Mouse (Mus musculus) thymus, adult 2 months (tissue): Measurements from ENCODE around the gene Bag5. TPM values are rescaled to one million over a fixed set of nuclear protein-coding genes. Genes with fewer than 3 reads are reported as not detected.
"Not testable (repeated sequence)": the region's sequence is repeated elsewhere in the genome, so short reads cannot be mapped to it uniquely, and the experiment has no call there.

Experiments used
- DNase-seq: peaks from one replicate; pipeline ENCODE4 v3.0.0; 2021
- H3K27ac ChIP-seq: fragments of 200-500 bp; 2 replicates; pipeline ENCODE4 v1.5.1; 2012; ENCODE audit warnings: low read length, control low read depth; ENCODE audit not compliant: control insufficient read depth, insufficient read depth
- H3K27me3 ChIP-seq: fragments of 200-500 bp; 2 replicates; pipeline ENCODE4 v1.6.1; 2012; ENCODE audit warnings: mild to moderate bottlenecking, low read length, moderate library complexity, mixed read lengths; ENCODE audit not compliant: control insufficient read depth, insufficient read depth
- H3K36me3 ChIP-seq: fragments of 200-500 bp; 2 replicates; pipeline ENCODE4 v1.6.1; 2012; ENCODE audit warnings: mild to moderate bottlenecking, low read length, moderate library complexity; ENCODE audit not compliant: control insufficient read depth, insufficient read depth
- H3K4me1 ChIP-seq: fragments of 200-500 bp; replicated peaks from 2 replicates; pipeline ENCODE4 v1.6.1; 2012; ENCODE audit warnings: low read length; ENCODE audit not compliant: control insufficient read depth, insufficient read depth
- H3K4me3 ChIP-seq: fragments of 200-500 bp; 2 replicates; pipeline ENCODE4 v1.5.1; 2012; ENCODE audit warnings: mild to moderate bottlenecking, low read length, control low read depth, moderate library complexity; ENCODE audit not compliant: control insufficient read depth, insufficient read depth
- CTCF ChIP-seq: fragments of 200-500 bp; IDR thresholded peaks from 2 replicates; pipeline ENCODE4 v1.5.1; 2012; ENCODE audit warnings: mild to moderate bottlenecking, control low read depth, low read length, moderate library complexity, borderline replicate concordance; ENCODE audit not compliant: control insufficient read depth, poor library complexity, insufficient read depth; ENCODE audit errors: extremely low read depth
- POLR2A ChIP-seq: fragments of 200-500 bp; IDR thresholded peaks from 2 replicates; pipeline ENCODE4 v1.6.1; 2012; ENCODE audit warnings: mild to moderate bottlenecking, low read length, control low read depth, moderate library complexity; ENCODE audit not compliant: control insufficient read depth, poor library complexity, insufficient read depth; ENCODE audit errors: extremely low read depth
- WGBS: fragments of 180-500 bp; shearing (Covaris S2); methylation state at CpG from one replicate; pipeline ENCODE4 v1.1.7; 2018; 5-methylcytosine and 5-hydroxymethylcytosine counted together
- polyA plus RNA-seq: library from polyadenylated mRNA; depleted of rRNA; stranded (reverse); fragments of >200 nt; gene quantifications from 2 replicates; pipeline ENCODE4 v1.2.3, GENCODE M21; 2012; rRNA removed

Bag5 gene
- polyA plus RNA-seq, 1 experiment: 12.8 TPM

DNA sequence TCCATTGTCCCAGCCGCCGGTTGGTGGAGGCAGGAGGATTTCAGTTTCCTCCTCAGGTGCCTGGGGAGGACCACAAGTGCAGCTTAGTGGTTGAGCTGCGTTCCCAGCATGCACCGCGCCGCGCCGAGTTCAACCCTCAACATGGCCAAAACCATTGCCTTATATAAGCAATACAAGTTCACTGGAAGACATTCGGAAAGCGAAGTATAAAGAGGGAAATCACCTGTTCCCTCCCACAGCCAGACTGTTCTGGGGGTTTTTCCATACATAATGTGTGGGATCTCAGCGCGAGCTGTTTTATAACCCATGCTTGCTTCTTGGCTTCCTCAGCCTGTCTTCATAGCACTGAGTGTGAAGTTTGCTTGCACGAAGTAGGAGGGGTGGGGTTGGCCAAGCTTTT is 46.7 kb downstream of the Bag5 start:
- no peaks in the 10 kb centered on the region for H3K36me3 ChIP-seq
- H3K27ac ChIP-seq: no peak overlapping the region
- H3K4me1 ChIP-seq: peaks cover 14% of the 10 kb centered on the region
- DNase-seq: no peak
- 85% methylated on average over 13 of the region's 13 CpGs for WGBS
- H3K4me3 ChIP-seq: no peak overlapping the region
- TF ChIP-seq POLR2A (no peak), CTCF (no peak)
- H3K27me3 ChIP-seq: peaks cover 4% of the 10 kb centered on the region; the same call in 1 of the 2 replicates

DNA sequence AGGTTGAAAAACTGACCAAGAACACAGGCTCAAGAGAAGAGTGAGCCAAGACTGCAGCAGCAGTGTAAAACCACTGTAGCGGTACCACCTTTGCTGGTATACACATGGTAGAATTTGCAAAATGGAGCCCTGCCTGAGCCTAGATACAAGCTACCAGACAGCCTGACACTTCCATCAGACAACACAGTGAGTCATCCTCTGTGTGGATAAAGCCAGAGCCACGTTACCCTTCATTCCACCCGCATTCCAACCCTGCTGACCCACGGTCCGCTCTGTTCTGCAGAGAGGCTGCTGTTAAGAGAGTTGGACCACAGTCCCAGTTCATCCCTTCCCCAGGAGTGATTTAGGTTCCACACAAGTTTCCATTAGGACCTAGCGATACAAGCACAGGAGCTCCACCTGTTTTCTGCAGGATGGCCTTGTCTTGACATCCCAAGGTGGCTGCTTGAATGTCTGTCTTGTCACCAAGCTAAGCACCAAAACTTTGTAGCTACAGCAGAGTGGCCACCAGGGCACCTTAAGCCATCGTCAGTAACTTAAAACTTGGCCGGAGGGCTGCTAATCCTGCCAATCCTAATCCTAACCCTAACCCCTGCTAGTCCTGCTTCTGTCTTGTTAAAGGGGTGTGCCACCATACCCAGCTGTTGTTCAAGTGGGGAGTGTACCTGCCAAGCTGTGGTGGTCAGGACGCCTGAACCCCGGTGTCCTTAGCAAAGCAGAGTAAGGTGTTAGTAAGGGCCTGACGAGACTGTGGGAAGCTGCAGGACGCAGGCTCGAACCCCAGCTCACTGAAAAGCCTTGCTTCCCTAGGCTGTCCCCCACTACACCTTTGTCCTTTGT is 47.8 kb downstream of the Bag5 start:
- H3K4me3 ChIP-seq: no peak overlapping the region
- TF ChIP-seq POLR2A: no peak
- TF ChIP-seq CTCF: no peak
- no peak for DNase-seq
- peaks cover under 1% of the 10 kb centered on the region; the same call in 1 of the 2 replicates for H3K27me3 ChIP-seq
- H3K36me3 ChIP-seq: no peaks in the 10 kb centered on the region
- H3K4me1 ChIP-seq: peaks cover 7% of the 10 kb centered on the region
- 94% methylated on average over 13 of the region's 13 CpGs for WGBS
- H3K27ac ChIP-seq: no peak overlapping the region

DNA sequence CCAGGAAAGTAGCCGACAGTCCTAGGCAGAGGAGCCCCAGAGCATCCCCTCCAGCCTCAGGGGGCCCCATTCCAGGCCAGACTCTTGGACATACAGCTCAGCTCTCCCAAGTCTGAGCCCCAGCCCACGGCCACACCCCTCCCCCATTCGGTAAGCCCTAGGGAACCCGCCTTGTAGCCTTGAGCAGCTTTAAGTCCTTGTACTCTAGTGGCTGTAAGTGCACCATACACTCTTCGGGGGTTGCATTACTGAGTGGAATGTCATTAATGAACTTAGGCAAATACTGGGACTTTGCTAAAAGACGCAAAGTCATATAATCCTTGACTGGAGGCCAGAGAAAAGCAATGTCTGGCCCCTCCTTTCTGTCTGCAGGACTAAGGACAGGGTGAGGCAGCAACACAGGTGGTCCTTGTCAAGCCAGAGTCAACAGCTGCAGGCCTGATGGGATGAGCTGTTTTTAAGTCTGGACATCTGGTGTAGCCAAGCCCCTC is 48.9 kb downstream of the Bag5 start:
- no peak for DNase-seq
- peaks cover 7% of the 10 kb centered on the region for H3K4me1 ChIP-seq
- no peaks in the 10 kb centered on the region for H3K36me3 ChIP-seq
- TF ChIP-seq CTCF (no peak), POLR2A (no peak)
- no peak overlapping the region for H3K27ac ChIP-seq
- WGBS: 88% methylated on average over 6 of the region's 6 CpGs
- no peaks in the 10 kb centered on the region for H3K27me3 ChIP-seq
- H3K4me3 ChIP-seq: no peak overlapping the region

DNA sequence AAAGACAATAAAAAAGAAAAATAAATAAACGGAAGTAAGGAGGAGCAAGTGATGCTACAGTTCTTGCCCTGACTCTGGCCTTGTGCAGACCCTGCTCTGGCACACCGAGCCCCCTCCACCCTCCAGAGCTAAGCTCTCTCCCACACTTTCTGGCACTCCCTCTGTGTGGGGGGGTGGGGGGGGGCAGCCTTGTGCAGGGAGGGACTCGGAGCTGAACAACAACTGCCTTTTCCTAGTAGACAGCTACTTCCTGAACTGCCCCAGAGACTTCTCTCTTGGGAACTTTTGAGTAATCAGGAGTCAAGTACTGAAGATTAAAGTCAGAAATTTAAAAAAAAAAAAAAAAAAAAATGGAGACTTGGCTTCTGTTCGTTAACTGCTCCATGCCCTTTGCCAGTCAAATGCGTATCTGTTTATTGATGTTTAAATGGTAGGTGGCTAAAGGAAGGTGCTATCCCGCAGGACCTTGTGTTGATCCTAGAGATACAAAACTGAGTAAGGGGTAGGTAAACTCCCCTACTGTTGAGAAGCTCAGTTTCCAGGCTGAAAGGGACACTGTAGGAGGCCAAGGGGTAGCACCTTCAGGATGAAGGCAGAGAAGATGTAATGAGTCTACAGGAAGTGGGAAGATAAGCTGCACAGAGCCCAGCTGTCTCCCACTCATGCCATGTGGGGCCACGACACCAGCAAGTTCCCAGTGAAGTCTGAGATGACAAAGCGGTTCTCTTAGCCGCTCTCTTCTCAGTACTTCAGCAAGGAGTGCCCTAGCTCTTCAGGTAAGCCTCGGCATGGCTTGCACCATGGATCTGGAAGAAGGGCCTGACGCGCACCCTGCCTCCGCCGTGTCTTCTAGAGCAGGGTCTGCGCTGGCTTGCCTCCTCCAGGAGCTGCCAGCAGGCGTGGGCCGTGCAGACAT is 49.6 kb downstream of the Bag5 start:
- no peak overlapping the region for H3K4me3 ChIP-seq
- DNase-seq: no peak
- no peaks in the 10 kb centered on the region for H3K27me3 ChIP-seq
- H3K27ac ChIP-seq: no peak overlapping the region
- 81% methylated on average over 17 of the region's 17 CpGs for WGBS
- no peaks in the 10 kb centered on the region for H3K36me3 ChIP-seq
- TF ChIP-seq CTCF (no peak), POLR2A (no peak)
- peaks cover under 1% of the 10 kb centered on the region; the same call in 1 of the 2 replicates for H3K4me1 ChIP-seq

DNA sequence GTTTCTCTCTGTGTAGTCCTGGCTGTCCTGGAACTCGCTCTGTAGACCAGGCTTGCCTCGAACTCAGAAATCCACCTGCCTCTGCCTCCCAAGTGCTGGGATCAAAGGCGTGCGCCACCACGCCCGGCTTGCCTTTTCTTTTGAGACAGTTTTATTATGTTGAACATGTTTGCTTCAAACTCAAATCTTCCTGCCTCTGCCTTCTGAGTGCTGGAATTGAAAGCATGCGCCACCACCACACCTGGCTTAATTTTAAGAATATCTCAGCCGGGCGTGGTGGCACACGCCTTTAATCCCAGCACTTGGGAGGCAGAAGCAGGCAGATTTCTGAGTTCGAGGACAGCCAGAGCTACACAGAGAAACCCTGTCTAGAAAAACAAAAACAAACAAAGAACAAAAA is 51.5 kb downstream of the Bag5 start:
- H3K27me3 ChIP-seq, H3K27ac ChIP-seq, H3K4me1 ChIP-seq, H3K36me3 ChIP-seq, DNase-seq, H3K4me3 ChIP-seq: not testable (repeated sequence)
- WGBS: 97% methylated on average over 11 of the region's 11 CpGs

DNA sequence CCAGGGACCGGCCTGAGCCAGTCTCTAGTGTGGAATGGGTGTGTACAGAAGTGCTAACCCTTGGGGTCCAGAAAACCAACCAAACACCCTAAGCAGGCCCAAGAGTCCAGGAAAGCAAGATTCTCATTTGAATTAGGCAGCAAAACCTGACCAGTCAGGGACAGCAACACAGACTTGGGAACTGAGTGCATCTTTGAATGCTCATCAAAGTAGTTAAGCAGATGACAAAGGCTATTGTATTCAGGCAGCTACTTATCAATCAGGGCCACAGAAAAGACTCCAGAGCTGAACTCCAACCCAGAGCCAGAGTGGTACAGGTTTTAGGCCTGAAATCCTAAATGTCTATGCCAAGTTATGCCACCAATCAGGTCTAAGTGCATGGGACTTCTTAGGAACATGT is 52.4 kb downstream of the Bag5 start:
- no peaks in the 10 kb centered on the region for H3K4me1 ChIP-seq
- no peak overlapping the region for H3K4me3 ChIP-seq
- H3K36me3 ChIP-seq: no peaks in the 10 kb centered on the region; the same call in 1 of the 2 replicates
- no peaks in the 10 kb centered on the region for H3K27me3 ChIP-seq
- 100% methylated on average over 1 of the region's 1 CpGs for WGBS
- no peak overlapping the region for H3K27ac ChIP-seq
- no peak for DNase-seq
- no peak for TF ChIP-seq POLR2A
- TF ChIP-seq CTCF: no peak

Other genes starting within 250 kb of the Bag5 start
- 1.4 and 1.8 TPM in 2 replicates for gene Gm266, start 227.4 kb downstream of the Bag5 start, polyA plus RNA-seq
- gene Eif5, start 175.2 kb downstream of the Bag5 start, polyA plus RNA-seq: 88.0 and 124 TPM in 2 replicates
- gene Mark3, start 138.7 kb downstream of the Bag5 start, polyA plus RNA-seq: 45.9 and 47.7 TPM in 2 replicates
- gene Ckb, start 40.9 kb downstream of the Bag5 start, polyA plus RNA-seq: 107 and 119 TPM in 2 replicates
- gene Trmt61a, start 35.2 kb downstream of the Bag5 start, polyA plus RNA-seq: 40.4 and 47.2 TPM in 2 replicates
- gene Apopt1, start within 50 bp of the Bag5 start, polyA plus RNA-seq: 32.3 and 38.8 TPM in 2 replicates
- gene Klc1, start 45.6 kb upstream of the Bag5 start, polyA plus RNA-seq: 79.5 and 85.0 TPM in 2 replicates
- 22.1 and 29.0 TPM in 2 replicates for gene Xrcc3, start 100.6 kb upstream of the Bag5 start, polyA plus RNA-seq
- gene Zfyve21, start 100.9 kb upstream of the Bag5 start, polyA plus RNA-seq: 36.6 and 46.4 TPM in 2 replicates
- 28.1 and 30.1 TPM in 2 replicates for gene Ppp1r13b, start 194.9 kb upstream of the Bag5 start, polyA plus RNA-seq